Mouse (Mus musculus) kidney, adult 2 months (tissue): ENCODE data around the gene Pde1c.

Source experiments
- CTCF ChIP-seq: fragments of 200-500 bp; conservative IDR thresholded peaks from 2 replicates; pipeline ENCODE4 v1.5.1; 2011; ENCODE audit warnings: low read depth, mild to moderate bottlenecking, control low read depth, low read length, moderate library complexity, mixed read lengths; ENCODE audit not compliant: insufficient read depth, insufficient read length
- POLR2A ChIP-seq: fragments of 200-500 bp; IDR thresholded peaks from one replicate; pipeline ENCODE4 v1.6.1; 2011; ENCODE audit warnings: low read depth, low read length, control low read depth

- no peak for TF ChIP-seq CTCF
- no peak for TF ChIP-seq POLR2A
Observed at GRCm38 (mm10) chr6:56335811-56336446, 233.0 kb downstream of the Pde1c start.
